Mouse (Mus musculus) liver, embryonic 14.5 days (tissue): ENCODE results near the gene Cd3g.

Source experiments
- CTCF ChIP-seq: IDR thresholded peaks from 2 replicates; pipeline ENCODE4 v1.5.1; 2016; ENCODE audit warnings: antibody characterized with exemption, low read depth, control low read depth
- EP300 ChIP-seq: IDR thresholded peaks from 2 replicates; pipeline ENCODE4 v1.6.1; 2016; ENCODE audit warnings: antibody characterized with exemption, low read depth

DNA sequence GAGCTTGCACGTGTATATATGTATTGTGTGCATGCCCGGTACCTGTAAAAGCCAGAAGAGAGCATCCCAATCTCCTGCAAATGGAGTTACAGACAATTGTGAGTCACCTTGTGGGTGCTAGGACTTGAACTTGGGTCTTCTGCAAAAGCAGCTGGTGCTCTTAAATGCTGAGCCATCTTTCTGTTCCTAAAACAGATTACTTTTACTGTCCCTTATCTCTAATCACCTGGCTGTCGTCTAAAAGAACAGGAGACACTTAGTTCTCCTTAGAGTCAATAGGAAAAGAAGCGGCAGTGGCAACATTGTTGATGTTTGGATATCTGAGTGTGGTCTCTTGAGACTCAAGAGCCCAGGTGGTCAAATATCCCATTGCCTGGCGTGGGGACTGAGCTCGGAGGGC is 2.4 kb downstream of the Cd3g start:
- TF ChIP-seq EP300 (no peak), CTCF (no peak)
